Mouse (Mus musculus): ENCODE results near the gene Mbd3. TPM values are rescaled to one million over a fixed set of nuclear protein-coding genes. Genes with fewer than 3 reads are reported as not detected.

Gene Mbd3
- polyA plus RNA-seq, 1 experiment = 119 TPM

- DNase-seq (ENCODE audit: low spot score) = no peak
These were observed 2.4 kb downstream of the Mbd3 start for GRCm38 (mm10) chr10:80396822-80397523.

GRCm38 (mm10) chr10:80395025-80395627, 4.2 kb downstream of the Mbd3 start:
- no peak for DNase-seq (ENCODE audit: low spot score)

GRCm38 (mm10) chr10:80392687-80393086, 6.7 kb downstream of the Mbd3 start:
- DNase-seq (ENCODE audit: low spot score) = no peak

GRCm38 (mm10) chr10:80390697-80391096, 8.7 kb downstream of the Mbd3 start:
- DNase-seq (ENCODE audit: low spot score) = no peak

- DNase-seq (ENCODE audit: low spot score) = no peak
These were observed 10.1 kb downstream of the Mbd3 start for GRCm38 (mm10) chr10:80389185-80389708.

- DNase-seq (ENCODE audit: low spot score) = no peak
These were observed 10.6 kb downstream of the Mbd3 start for GRCm38 (mm10) chr10:80388731-80389130.

- peak; percentile 84 for DNase-seq (ENCODE audit: low spot score)
These were observed 11.8 kb downstream of the Mbd3 start, which contains the start of gene Mex3d for GRCm38 (mm10) chr10:80387522-80387959. Gene Mex3d, minus strand, starts transcription at chr10:80387659.

- DNase-seq (ENCODE audit: low spot score) = no peak
These were observed 12.4 kb downstream of the Mbd3 start for GRCm38 (mm10) chr10:80386735-80387471.

GRCm38 (mm10) chr10:80385811-80386734, 13.3 kb downstream of the Mbd3 start:
- no peak for DNase-seq (ENCODE audit: low spot score)

GRCm38 (mm10) chr10:80385310-80385709, 14.0 kb downstream of the Mbd3 start:
- no peak for DNase-seq (ENCODE audit: low spot score)

GRCm38 (mm10) chr10:80384709-80385108, 14.6 kb downstream of the Mbd3 start:
- no peak for DNase-seq (ENCODE audit: low spot score)

- no peak for DNase-seq (ENCODE audit: low spot score)
These were observed 15.2 kb downstream of the Mbd3 start for GRCm38 (mm10) chr10:80384115-80384639.

- DNase-seq (ENCODE audit: low spot score) = no peak
These were observed 15.9 kb downstream of the Mbd3 start for GRCm38 (mm10) chr10:80383431-80383830.

- no peak for DNase-seq (ENCODE audit: low spot score)
These were observed 16.5 kb downstream of the Mbd3 start for GRCm38 (mm10) chr10:80382641-80383365.

- no peak for DNase-seq (ENCODE audit: low spot score)
These were observed 21.6 kb downstream of the Mbd3 start for GRCm38 (mm10) chr10:80377716-80378115.

GRCm38 (mm10) chr10:80376160-80376559, 23.2 kb downstream of the Mbd3 start:
- DNase-seq (ENCODE audit: low spot score) = peak; percentile 73

- no peak for DNase-seq (ENCODE audit: low spot score)
These were observed 25.3 kb downstream of the Mbd3 start for GRCm38 (mm10) chr10:80374063-80374462.

- no peak for DNase-seq (ENCODE audit: low spot score)
These were observed 26.6 kb downstream of the Mbd3 start for GRCm38 (mm10) chr10:80372706-80373105.

GRCm38 (mm10) chr10:80371983-80372382, 27.4 kb downstream of the Mbd3 start:
- no peak for DNase-seq (ENCODE audit: low spot score)

GRCm38 (mm10) chr10:80371411-80371966, 27.9 kb downstream of the Mbd3 start:
- no peak for DNase-seq (ENCODE audit: low spot score)

All from urinary bladder, adult 2 months (tissue).